8 mouse cellular contexts compared by ENCODE assay signal in the genomic region with DNA sequence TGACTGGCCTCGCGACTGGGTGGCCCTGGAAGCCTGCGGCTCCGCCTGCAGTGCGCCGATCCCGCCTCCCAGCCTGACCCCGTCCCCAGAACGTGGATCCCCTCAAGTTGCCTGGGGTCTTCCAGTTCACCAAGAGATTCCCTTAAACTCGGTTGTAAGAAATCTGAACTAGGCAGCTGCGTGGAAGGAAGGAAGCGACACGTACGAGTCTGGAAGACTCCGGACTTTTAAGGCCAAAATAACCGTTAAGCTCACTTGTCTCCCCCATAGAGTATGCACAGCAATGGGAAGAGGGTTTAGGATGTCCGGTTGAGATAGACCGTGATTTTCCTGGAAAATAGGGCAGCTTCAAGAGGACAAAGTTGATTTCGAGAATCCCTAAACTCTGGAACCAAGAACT. TPM values are rescaled to one million over a fixed set of nuclear protein-coding genes. Genes with fewer than 3 reads are reported as not detected.
DNase-seq lines count a peak whose midpoint lies in the region; ATAC-seq and TF ChIP-seq lines count a peak whose summit lies in the region.

No protein-coding gene starts in this region.

- DNase-seq in lung, embryonic 14.5 days = peak; percentile 26
- no peak for DNase-seq in lung, postnatal 14 days
- DNase-seq in cerebellum, adult 9-11 months = no peak
- DNase-seq in spleen, postnatal 10 days (ENCODE audit: low spot score in 2 of 2) = no peak
- no peak for DNase-seq in layer of hippocampus, postnatal 36 days

- peak overlapping the region; percentile 97 for H3K4me2 ChIP-seq in lung, embryonic 14.5 days
- peak overlapping the region; percentile 82 for H3K4me2 ChIP-seq in embryonic facial prominence, embryonic 12.5 days (replicated peaks)
- peak overlapping the region; percentile 99 for H3K4me2 ChIP-seq in intestine, postnatal 0 days (replicated peaks; ENCODE audit: low read depth)
- H3K4me2 ChIP-seq in neural tube, embryonic 15.5 days = peak overlapping the region; percentile 88

- WGBS in lung, embryonic 14.5 days = 2% methylated on average over 19 of the region's 19 CpGs
- 4% methylated on average over 19 of the region's 19 CpGs for WGBS in embryonic facial prominence, embryonic 12.5 days
- WGBS in intestine, postnatal 0 days = 2% methylated on average over 19 of the region's 19 CpGs
- WGBS in neural tube, embryonic 15.5 days = 4% methylated on average over 19 of the region's 19 CpGs

- H3K4me1 ChIP-seq in lung, embryonic 14.5 days (ENCODE audit: insufficient read depth) = peaks cover 39% of the 10 kb centered on the region
- H3K4me1 ChIP-seq in embryonic facial prominence, embryonic 12.5 days = peaks cover 46% of the 10 kb centered on the region
- peaks cover 8% of the 10 kb centered on the region; the same call in 1 of the 2 replicates for H3K4me1 ChIP-seq in intestine, postnatal 0 days (replicated peaks; ENCODE audit: control insufficient read depth, insufficient read depth, low read length)
- H3K4me1 ChIP-seq in neural tube, embryonic 15.5 days = peaks cover 51% of the 10 kb centered on the region

- peak overlapping the region; percentile 96 for H3K27ac ChIP-seq in lung, embryonic 14.5 days (ENCODE audit: low read depth)
- peak overlapping the region; percentile 97 for H3K27ac ChIP-seq in embryonic facial prominence, embryonic 12.5 days
- H3K27ac ChIP-seq in intestine, postnatal 0 days (ENCODE audit: low read depth, low read length) = peak overlapping the region; percentile 70
- peak overlapping the region; percentile 100 for H3K27ac ChIP-seq in neural tube, embryonic 15.5 days (replicated peaks)

- H3K9ac ChIP-seq in lung, embryonic 14.5 days = peak overlapping the region; percentile 91
- peak overlapping the region; percentile 94 for H3K9ac ChIP-seq in embryonic facial prominence, embryonic 12.5 days
- peak overlapping the region; percentile 80 for H3K9ac ChIP-seq in intestine, postnatal 0 days (ENCODE audit: low read depth, low read length)
- peak overlapping the region; percentile 89 for H3K9ac ChIP-seq in neural tube, embryonic 15.5 days (replicated peaks)

- peak overlapping the region; percentile 75 for H3K4me3 ChIP-seq in lung, embryonic 14.5 days (ENCODE audit: low read depth, low read length)
- H3K4me3 ChIP-seq in embryonic facial prominence, embryonic 12.5 days = peak overlapping the region; percentile 72
- peak overlapping the region; percentile 58 for H3K4me3 ChIP-seq in intestine, postnatal 0 days (ENCODE audit: low read depth, low read length)
- peak overlapping the region; percentile 76 for H3K4me3 ChIP-seq in neural tube, embryonic 15.5 days (replicated peaks)

- H3K9me3 ChIP-seq in lung, embryonic 14.5 days (ENCODE audit: low read depth, low read length) = no peaks in the 10 kb centered on the region
- no peaks in the 10 kb centered on the region for H3K9me3 ChIP-seq in embryonic facial prominence, embryonic 12.5 days
- no peaks in the 10 kb centered on the region for H3K9me3 ChIP-seq in intestine, postnatal 0 days (ENCODE audit: control insufficient read depth)
- H3K9me3 ChIP-seq in neural tube, embryonic 15.5 days (replicated peaks) = no peaks in the 10 kb centered on the region

- no peaks in the 10 kb centered on the region for H3K27me3 ChIP-seq in lung, embryonic 14.5 days (ENCODE audit: insufficient read depth, low read length)
- H3K27me3 ChIP-seq in embryonic facial prominence, embryonic 12.5 days = no peaks in the 10 kb centered on the region
- no peaks in the 10 kb centered on the region for H3K27me3 ChIP-seq in intestine, postnatal 0 days (replicated peaks; ENCODE audit: control insufficient read depth, insufficient read depth, low read length)
- no peaks in the 10 kb centered on the region for H3K27me3 ChIP-seq in neural tube, embryonic 15.5 days (replicated peaks)

- TF ChIP-seq CTCF in lung, embryonic 14.5 days (IDR thresholded peaks at IDR 0.05; ENCODE audit: low read depth) = no peak
- no peak for TF ChIP-seq CTCF in intestine, postnatal 0 days (IDR thresholded peaks at IDR 0.05; ENCODE audit: low read depth)

- no peak for ATAC-seq in lung, embryonic 14.5 days (ENCODE audit: insufficient read depth)
- no peak for ATAC-seq in embryonic facial prominence, embryonic 12.5 days (ENCODE audit: insufficient number of reproducible peaks, insufficient read depth, low FRiP score, low TSS enrichment)
- ATAC-seq in intestine, postnatal 0 days = no peak
- no peak for ATAC-seq in neural tube, embryonic 15.5 days (ENCODE audit: low FRiP score)

- no peaks in the 10 kb centered on the region for H3K36me3 ChIP-seq in lung, embryonic 14.5 days (ENCODE audit: insufficient read depth)
- no peaks in the 10 kb centered on the region for H3K36me3 ChIP-seq in embryonic facial prominence, embryonic 12.5 days
- H3K36me3 ChIP-seq in intestine, postnatal 0 days (ENCODE audit: control insufficient read depth, insufficient read depth) = no peaks in the 10 kb centered on the region
- H3K36me3 ChIP-seq in neural tube, embryonic 15.5 days = no peaks in the 10 kb centered on the region

RNA-seq across cellular contexts. Expression of gene Gpsm3, which starts 1.8 kb away (rescaled TPM):
- polyA plus RNA-seq in lung, embryonic 14.5 days (2014; fragmentation: Nextera tagmentation; extraction: Ambion mirVana) = 13.6 and 14.5 TPM in 2 replicates
- polyA plus RNA-seq in embryonic facial prominence, embryonic 12.5 days (2016; fragmentation: Nextera tagmentation; extraction: Ambion mirVana) = 3.5 and 6.3 TPM in 2 replicates
- polyA plus RNA-seq in intestine, postnatal 0 days (2015; fragmentation: Nextera tagmentation; extraction: Ambion mirVana) = 8.6 and 10.6 TPM in 2 replicates
- 3.8 and 14.5 TPM in 2 replicates for polyA plus RNA-seq in neural tube, embryonic 15.5 days (2015; fragmentation: Nextera tagmentation; extraction: Ambion mirVana)
- 1 to 10 TPM; 2.1 to 2.2 TPM for total RNA-seq in layer of hippocampus, postnatal 36 days (2021)

RNA-seq across cellular contexts. Expression of gene Pbx2, which starts 3.3 kb away (rescaled TPM):
- polyA plus RNA-seq in lung, embryonic 14.5 days (2014; fragmentation: Nextera tagmentation; extraction: Ambion mirVana) = 10.1 and 10.4 TPM in 2 replicates
- 25.1 and 28.0 TPM in 2 replicates for polyA plus RNA-seq in embryonic facial prominence, embryonic 12.5 days (2016; fragmentation: Nextera tagmentation; extraction: Ambion mirVana)
- polyA plus RNA-seq in intestine, postnatal 0 days (2015; fragmentation: Nextera tagmentation; extraction: Ambion mirVana) = 6.1 and 6.5 TPM in 2 replicates
- 8.2 and 10.3 TPM in 2 replicates for polyA plus RNA-seq in neural tube, embryonic 15.5 days (2015; fragmentation: Nextera tagmentation; extraction: Ambion mirVana)
- 10 to 100 TPM; 63.0 to 63.9 TPM for total RNA-seq in layer of hippocampus, postnatal 36 days (2021)

RNA-seq across cellular contexts. Expression of gene Ager, which starts 9.8 kb away (rescaled TPM):
- 64.7 and 74.6 TPM in 2 replicates for polyA plus RNA-seq in lung, embryonic 14.5 days (2014; fragmentation: Nextera tagmentation; extraction: Ambion mirVana)
- 3.1 and 3.5 TPM in 2 replicates for polyA plus RNA-seq in embryonic facial prominence, embryonic 12.5 days (2016; fragmentation: Nextera tagmentation; extraction: Ambion mirVana)
- 1.3 and 1.5 TPM in 2 replicates for polyA plus RNA-seq in intestine, postnatal 0 days (2015; fragmentation: Nextera tagmentation; extraction: Ambion mirVana)
- polyA plus RNA-seq in neural tube, embryonic 15.5 days (2015; fragmentation: Nextera tagmentation; extraction: Ambion mirVana) = 1.0 and 1.4 TPM in 2 replicates
- total RNA-seq in layer of hippocampus, postnatal 36 days (2021) = under 1 TPM; 0.60 to 0.94 TPM

RNA-seq across cellular contexts. Expression of gene Rnf5, which starts 15.7 kb away (rescaled TPM):
- polyA plus RNA-seq in lung, embryonic 14.5 days (2014; fragmentation: Nextera tagmentation; extraction: Ambion mirVana) = 78.7 and 84.9 TPM in 2 replicates
- 139 TPM in 2 replicates for polyA plus RNA-seq in embryonic facial prominence, embryonic 12.5 days (2016; fragmentation: Nextera tagmentation; extraction: Ambion mirVana)
- polyA plus RNA-seq in intestine, postnatal 0 days (2015; fragmentation: Nextera tagmentation; extraction: Ambion mirVana) = 123 and 135 TPM in 2 replicates
- 256 and 280 TPM in 2 replicates for polyA plus RNA-seq in neural tube, embryonic 15.5 days (2015; fragmentation: Nextera tagmentation; extraction: Ambion mirVana)
- total RNA-seq in layer of hippocampus, postnatal 36 days (2021) = 10 to 100 TPM; 79.4 to 87.3 TPM

RNA-seq across cellular contexts. Expression of gene Agpat1, which starts 16.2 kb away (rescaled TPM):
- 52.5 and 54.1 TPM in 2 replicates for polyA plus RNA-seq in lung, embryonic 14.5 days (2014; fragmentation: Nextera tagmentation; extraction: Ambion mirVana)
- polyA plus RNA-seq in embryonic facial prominence, embryonic 12.5 days (2016; fragmentation: Nextera tagmentation; extraction: Ambion mirVana) = 54.8 and 62.8 TPM in 2 replicates
- 53.2 and 55.6 TPM in 2 replicates for polyA plus RNA-seq in intestine, postnatal 0 days (2015; fragmentation: Nextera tagmentation; extraction: Ambion mirVana)
- 109 and 133 TPM in 2 replicates for polyA plus RNA-seq in neural tube, embryonic 15.5 days (2015; fragmentation: Nextera tagmentation; extraction: Ambion mirVana)
- total RNA-seq in layer of hippocampus, postnatal 36 days (2021) = 100 to 1,000 TPM; 159 to 169 TPM

Comparison
In these comparisons a context has a peak if more than half of its experiments do, and no peak if none do; other contexts are left out.
1. RNA of gene Ager, which starts 9.8 kb away (polyA plus RNA-seq): 64.7 to 74.6 TPM in lung, embryonic 14.5 days; 3.1 to 3.5 TPM in embryonic facial prominence, embryonic 12.5 days, 1.3 to 1.5 TPM in intestine, postnatal 0 days and 1.0 to 1.4 TPM in neural tube, embryonic 15.5 days; every median in the first group is over 10 times any median in the second.
2. Peak in every context shown above with its lines, with median percentiles within 50 percentile points of each other: H3K27ac ChIP-seq, H3K4me2 ChIP-seq, H3K4me3 ChIP-seq and H3K9ac ChIP-seq.